Mouse (Mus musculus) cerebellum, adult 9-10 months (tissue): ENCODE measurements around the gene Mlh1.

Experiments
- DNase-seq: peaks from one replicate; pipeline ENCODE4 v3.0.0; 2022

The Mlh1 gene

GRCm38 (mm10) chr9:111211122-111212041, 60.2 kb downstream of the Mlh1 start:
- no peak for DNase-seq

GRCm38 (mm10) chr9:111210412-111210811, 61.2 kb downstream of the Mlh1 start:
- no peak for DNase-seq

DNA sequence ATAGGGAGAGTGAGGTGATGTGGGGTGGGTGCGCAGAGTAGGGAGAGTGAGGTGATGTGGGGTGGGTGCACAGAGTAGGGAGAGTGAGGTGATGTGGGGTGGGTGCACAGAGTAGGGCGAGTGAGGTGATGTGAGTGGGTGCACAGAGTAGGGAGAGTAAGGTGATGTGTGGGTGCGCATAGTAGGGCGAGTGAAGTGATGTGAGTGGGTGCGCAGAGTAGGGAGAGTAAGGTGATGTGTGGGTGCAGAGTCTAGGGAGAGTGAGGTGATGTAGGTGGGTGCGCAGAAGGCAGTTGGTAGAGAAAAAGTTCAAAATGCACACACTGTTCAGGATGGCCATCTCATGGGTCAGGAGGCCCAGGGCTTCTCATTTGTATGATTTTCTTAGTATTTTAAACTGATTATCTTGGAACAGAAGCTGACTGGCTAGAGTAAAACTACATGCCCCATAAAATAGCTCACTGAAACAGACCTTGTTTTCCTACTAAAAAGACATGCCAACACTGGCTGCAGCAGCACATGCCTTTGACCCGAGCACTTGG, 62.4 kb downstream of the Mlh1 start:
- DNase-seq, result no peak

DNA sequence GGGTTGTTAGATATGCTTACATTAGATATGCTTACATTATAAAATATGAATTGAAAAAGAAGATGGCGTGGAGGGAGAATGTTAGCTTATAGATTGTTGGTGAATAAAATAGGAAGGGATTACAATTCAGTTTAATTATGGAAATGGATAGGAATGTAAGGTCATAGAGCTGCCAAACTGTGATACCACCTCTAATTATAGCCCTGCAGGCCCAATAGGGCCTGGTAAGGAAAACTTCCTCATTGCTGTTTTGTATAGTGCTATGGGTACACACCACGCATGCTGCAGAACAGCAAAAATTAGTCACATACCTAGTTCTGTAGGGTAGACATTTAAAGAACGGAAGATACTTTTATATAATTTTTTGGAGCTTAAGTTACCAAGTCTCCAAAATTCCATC, 63.4 kb downstream of the Mlh1 start:
- no peak for DNase-seq

DNA sequence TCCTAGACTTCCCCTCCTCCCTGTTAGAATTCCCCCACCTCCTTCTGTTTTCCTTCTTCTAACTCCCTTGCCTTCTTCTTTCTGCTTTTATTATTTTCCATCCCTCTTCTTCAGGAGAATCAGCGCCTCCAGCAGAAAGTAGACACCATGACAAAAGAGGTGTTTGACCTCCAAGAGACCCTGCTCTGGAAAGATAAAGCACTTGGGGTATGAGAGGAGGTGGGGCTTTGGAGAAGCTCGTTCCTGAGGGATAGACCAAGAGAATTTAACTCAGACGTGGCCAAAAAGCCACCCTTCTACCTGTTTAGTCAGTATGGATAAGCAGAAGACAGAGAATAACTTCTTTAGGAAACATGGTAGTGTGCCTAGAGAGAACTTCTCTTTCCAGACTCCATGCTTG, 63.9 kb downstream of the Mlh1 start:
- no peak for DNase-seq

DNA sequence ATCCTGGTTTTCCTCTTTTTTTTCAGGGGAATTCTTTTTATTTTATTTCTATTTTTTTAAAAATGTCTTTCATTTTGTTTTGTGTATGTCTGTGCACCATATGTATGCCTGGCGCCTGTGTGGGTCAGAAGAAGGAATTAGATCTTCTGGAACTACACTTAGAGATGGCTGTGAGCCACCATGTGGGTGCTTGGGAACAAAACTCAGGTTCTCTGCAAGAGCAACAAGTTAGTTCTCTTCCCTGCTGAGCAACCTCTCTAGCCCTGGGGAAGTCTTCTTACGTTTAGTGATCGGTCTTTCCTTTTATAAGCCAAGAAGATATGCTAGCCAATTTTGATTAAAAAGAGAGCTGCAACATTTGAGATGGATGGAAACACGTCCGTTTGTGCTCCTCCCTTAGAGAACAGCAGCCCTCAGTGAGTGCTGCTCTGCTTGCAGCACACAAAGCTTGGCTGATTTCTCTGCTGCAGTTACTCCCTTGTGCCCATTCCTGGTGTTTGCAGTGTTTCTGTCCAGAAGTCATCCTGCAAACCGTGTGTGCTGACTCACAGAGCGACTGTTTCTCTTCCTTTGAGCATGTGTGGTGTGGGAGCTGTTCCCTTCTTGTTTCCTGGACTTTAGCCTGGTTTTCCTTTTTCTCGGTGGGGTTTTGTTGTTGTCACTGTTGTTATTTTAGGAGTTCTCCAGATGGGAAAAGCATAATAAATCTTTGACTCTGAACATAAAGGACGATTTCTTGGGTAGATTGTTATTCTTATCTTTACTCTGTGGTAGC, 66.8 kb downstream of the Mlh1 start:
- DNase-seq, result no peak

- no peak for DNase-seq
Measured at GRCm38 (mm10) chr9:111200208-111200607, 71.4 kb downstream of the Mlh1 start.

GRCm38 (mm10) chr9:111198332-111198731, 73.3 kb downstream of the Mlh1 start:
- no peak for DNase-seq

GRCm38 (mm10) chr9:111197712-111198111, 73.9 kb downstream of the Mlh1 start:
- no peak for DNase-seq

DNA sequence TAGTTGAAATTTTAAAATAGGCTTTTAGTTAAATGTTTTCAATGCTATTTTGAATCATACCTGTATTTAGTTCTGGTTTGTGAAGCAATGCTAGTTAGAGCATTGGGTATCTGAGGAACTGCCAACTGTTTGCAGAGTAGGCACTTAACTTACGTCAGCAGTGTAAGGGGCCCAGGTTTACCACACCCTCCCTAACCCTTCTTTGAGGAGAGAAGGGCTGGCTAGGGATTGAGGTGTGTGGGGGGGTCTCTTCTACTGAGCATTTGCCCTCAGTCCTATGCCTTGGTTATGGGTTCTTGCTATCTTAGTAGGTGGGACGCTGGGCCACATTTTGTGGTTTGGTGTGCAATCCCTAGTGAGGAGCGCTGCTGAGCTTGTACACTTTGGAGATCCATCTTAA, 74.5 kb downstream of the Mlh1 start:
- no peak for DNase-seq

DNA sequence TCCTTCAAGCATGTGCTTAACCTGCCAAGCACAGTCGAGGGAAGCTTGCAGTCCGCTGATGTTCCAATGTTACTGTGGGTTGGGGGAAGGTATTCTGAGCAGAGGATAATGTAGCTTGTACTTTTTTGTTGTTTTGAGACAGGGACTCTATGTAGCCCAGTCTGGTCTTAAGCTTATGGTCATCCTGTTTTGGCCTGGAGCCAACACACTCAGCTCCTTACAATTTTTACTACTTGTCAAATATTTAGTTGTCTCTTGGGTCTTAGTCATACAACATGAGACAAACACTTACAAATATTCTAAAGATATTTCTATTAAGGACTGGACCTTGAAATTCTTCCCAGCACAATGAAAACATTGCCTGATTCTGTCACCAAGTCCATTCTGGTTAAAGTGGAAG, 78.4 kb downstream of the Mlh1 start:
- no peak for DNase-seq

DNA sequence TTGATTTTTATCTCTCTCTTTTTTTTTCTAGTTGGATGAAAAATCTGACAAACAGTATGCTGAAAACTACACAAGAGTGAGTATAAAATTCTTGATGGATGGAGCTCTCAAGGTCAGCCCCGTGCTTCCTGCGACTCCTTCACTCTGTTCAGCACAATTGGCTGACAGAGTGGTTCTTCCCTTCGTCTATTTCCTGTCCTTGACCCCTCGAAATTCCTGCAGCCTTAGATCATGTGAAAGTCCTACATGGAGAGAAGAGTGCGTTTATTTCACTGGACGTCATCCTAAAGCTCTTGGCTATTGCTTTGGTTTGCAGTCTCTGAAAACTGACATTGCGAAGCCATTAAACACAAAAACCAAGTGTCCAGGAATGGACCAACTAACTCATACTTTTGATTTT, 82.9 kb downstream of the Mlh1 start:
- no peak for DNase-seq

GRCm38 (mm10) chr9:111186861-111187260, 84.7 kb downstream of the Mlh1 start:
- DNase-seq, result no peak

GRCm38 (mm10) chr9:111184929-111185328, 86.7 kb downstream of the Mlh1 start:
- no peak for DNase-seq

DNA sequence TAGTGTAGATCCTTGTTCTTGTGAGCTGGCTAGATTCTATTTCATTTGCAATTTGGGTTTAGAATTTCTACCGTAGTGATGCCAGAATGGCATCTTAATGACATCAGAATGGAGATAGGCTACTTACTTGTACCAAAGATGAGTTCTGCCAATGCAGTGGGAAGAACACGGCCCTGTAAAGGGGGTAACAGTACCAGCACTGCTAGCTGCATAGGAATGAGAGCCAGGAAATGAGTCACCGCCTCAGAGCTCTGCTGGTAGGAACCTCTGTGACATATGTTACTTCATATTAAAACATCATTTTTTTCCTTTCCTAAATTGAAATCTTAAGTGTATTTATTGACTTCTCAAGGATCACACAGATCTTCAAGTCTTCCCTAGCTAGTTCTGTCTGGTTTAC, 89.4 kb downstream of the Mlh1 start:
- peak; percentile 13 for DNase-seq

GRCm38 (mm10) chr9:111178971-111179370, 92.6 kb downstream of the Mlh1 start:
- DNase-seq, result no peak
